Mouse (Mus musculus) layer of hippocampus, adult 11-12 months (tissue): ENCODE measurements around the gene Olfr18.
"Not testable (repeated sequence)": the region's sequence is repeated elsewhere in the genome, so short reads cannot be mapped to it uniquely, and the experiment has no call there.

Experiments
- DNase-seq: peaks from one replicate; pipeline ENCODE4 v3.0.0; 2022; ENCODE audit warnings: low spot score

Olfr18 gene

GRCm38 (mm10) chr9:20335994-20336393, at the start of gene Olfr18:
TSS of gene Olfr18 (minus strand) at chr9:20336094.
- DNase-seq, result no peak

- no peak for DNase-seq
These were observed 49.4 kb upstream of the Olfr18 start for GRCm38 (mm10) chr9:20385343-20385703.

GRCm38 (mm10) chr9:20384532-20385342, 48.8 kb upstream of the Olfr18 start, which contains the start of gene Zfp560:
TSS of gene Zfp560 (minus strand) at chr9:20385177.
- peak; percentile 84 for DNase-seq

- no peak for DNase-seq
These were observed 47.8 kb upstream of the Olfr18 start for GRCm38 (mm10) chr9:20383659-20384058.

GRCm38 (mm10) chr9:20374712-20375111, 38.8 kb upstream of the Olfr18 start:
- DNase-seq, result no peak

GRCm38 (mm10) chr9:20367311-20367710, 31.4 kb upstream of the Olfr18 start:
- DNase-seq, result no peak

- no peak for DNase-seq
These were observed 12.6 kb upstream of the Olfr18 start for GRCm38 (mm10) chr9:20348501-20348900.

GRCm38 (mm10) chr9:20298232-20298631, 37.7 kb downstream of the Olfr18 start, which contains the start of gene Olfr873:
TSS of gene Olfr873 (plus strand) at chr9:20298532.
- no peak for DNase-seq

GRCm38 (mm10) chr9:20295562-20295961, 40.3 kb downstream of the Olfr18 start:
- not testable (repeated sequence) for DNase-seq

- DNase-seq, result no peak
These were observed 53.8 kb downstream of the Olfr18 start, which contains the start of gene Olfr39 for GRCm38 (mm10) chr9:20282051-20282450. TSS of gene Olfr39 (plus strand) at chr9:20282351.
